Mouse (Mus musculus): ENCODE data around the gene Zfand6. TPM values are rescaled to one million over a fixed set of nuclear protein-coding genes. Genes with fewer than 3 reads are reported as not detected.

Gene Zfand6
- 182 and 183 TPM in 2 replicates for polyA plus RNA-seq (2014; fragmentation: Nextera tagmentation; extraction: Ambion mirVana)

DNA sequence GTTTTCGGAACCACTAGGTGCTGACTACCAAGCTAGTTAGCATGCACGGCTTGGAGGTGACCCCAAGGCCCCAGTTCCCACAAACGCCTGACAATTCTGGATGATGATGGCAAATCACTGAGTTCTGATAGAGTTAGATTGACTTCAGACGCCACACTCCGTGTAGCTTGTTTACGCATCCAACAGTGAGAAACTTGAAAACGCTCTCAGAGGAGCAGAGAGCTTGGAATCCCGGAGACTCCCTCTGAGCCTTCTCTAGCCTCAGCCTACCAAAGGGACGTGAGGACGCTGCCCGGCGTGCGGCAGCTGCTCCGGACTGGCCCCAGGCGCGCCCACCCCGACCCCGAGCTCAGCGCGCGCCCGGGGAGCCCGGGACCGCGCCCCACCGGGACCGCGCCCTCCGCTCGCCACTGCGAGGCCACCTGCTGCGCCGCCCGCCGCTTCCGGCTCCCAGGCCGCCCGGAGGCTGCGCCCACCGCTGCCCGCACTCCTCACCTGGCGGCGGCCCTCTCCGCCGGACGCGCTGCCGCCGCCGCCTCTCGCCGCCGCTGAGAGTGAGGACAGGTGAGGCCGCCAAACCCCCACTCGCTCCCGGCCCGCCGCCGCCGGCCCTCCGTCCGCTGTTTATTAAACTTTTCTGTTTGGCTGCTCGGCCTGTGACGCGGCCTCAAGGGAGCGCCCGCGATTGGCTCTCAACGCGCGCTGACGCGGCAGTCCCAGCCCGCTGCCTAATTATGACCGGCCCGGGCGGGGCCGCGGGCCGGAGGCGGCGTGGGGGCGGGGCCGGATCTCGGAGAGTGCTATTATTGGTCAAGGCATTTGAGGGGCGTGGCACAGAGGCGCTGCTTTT is at the start of gene Zfand6:
Gene Zfand6, minus strand, starts transcription at position 709 of the 850 bp plus-strand sequence.
- WGBS = under 1% methylated on average over 63 of the region's 87 CpGs
- H3K36me3 ChIP-seq (ENCODE audit: control insufficient read depth, insufficient read depth, low read length) = no peaks in the 10 kb centered on the region
- peak within 1 kb of the TSS; percentile 85 for H3K27ac ChIP-seq (ENCODE audit: low read length)
- H3K4me1 ChIP-seq (ENCODE audit: control insufficient read depth, insufficient read depth, low read length) = no peaks in the 10 kb centered on the region
- ATAC-seq (ENCODE audit: insufficient number of reproducible peaks, insufficient read depth, low FRiP score, low read depth) = peak; percentile 98
- no peaks in the 10 kb centered on the region for H3K27me3 ChIP-seq (ENCODE audit: control insufficient read depth, insufficient read depth, low read length)
- peak within 1 kb of the TSS; percentile 90 for H3K4me2 ChIP-seq (replicated peaks; ENCODE audit: low read depth, low read length)
- peak within 1 kb of the TSS; percentile 67 for H3K9ac ChIP-seq (replicated peaks; ENCODE audit: low read depth, low read length)
- peak within 1 kb of the TSS; percentile 65 for H3K4me3 ChIP-seq (ENCODE audit: low read depth, low read length)
- no peaks in the 10 kb centered on the region for H3K9me3 ChIP-seq (ENCODE audit: control insufficient read depth, low read depth, low read length)

DNA sequence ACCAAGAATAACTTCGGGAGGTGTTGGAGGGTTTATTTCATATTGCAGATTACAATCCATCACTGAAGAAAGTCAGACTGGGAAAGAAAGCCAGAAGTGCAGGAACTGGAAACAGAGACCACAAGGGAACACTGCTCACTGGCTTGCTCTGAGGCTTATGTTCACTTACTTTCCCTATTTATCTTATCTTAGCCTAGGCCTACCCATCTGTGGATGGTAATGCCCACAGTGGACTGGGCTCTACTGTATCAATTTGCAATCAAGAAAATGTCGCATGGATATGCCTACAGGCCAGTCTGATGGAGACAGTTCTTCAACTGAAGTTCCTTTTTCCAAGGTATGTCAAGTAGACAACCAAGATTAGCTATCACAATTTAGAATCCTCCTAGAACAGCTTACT is 47.0 kb upstream of the Zfand6 start:
- Histone ChIP-seq H3K4me3 (ENCODE audit: low read depth, low read length) (no peak overlapping the region), H3K4me2 (replicated peaks; ENCODE audit: low read depth, low read length) (no peak overlapping the region), H3K9me3 (ENCODE audit: control insufficient read depth, low read depth, low read length) (no peaks in the 10 kb centered on the region), H3K36me3 (ENCODE audit: control insufficient read depth, insufficient read depth, low read length) (no peaks in the 10 kb centered on the region), H3K27me3 (ENCODE audit: control insufficient read depth, insufficient read depth, low read length) (no peaks in the 10 kb centered on the region), H3K4me1 (ENCODE audit: control insufficient read depth, insufficient read depth, low read length) (no peaks in the 10 kb centered on the region), H3K27ac (ENCODE audit: low read length) (no peak overlapping the region), H3K9ac (replicated peaks; ENCODE audit: low read depth, low read length) (no peak overlapping the region)
- whole genome bisulfite sequencing = 78% methylated on average over 2 of the region's 2 CpGs
- no peak for ATAC-seq (ENCODE audit: insufficient number of reproducible peaks, insufficient read depth, low FRiP score, low read depth)

DNA sequence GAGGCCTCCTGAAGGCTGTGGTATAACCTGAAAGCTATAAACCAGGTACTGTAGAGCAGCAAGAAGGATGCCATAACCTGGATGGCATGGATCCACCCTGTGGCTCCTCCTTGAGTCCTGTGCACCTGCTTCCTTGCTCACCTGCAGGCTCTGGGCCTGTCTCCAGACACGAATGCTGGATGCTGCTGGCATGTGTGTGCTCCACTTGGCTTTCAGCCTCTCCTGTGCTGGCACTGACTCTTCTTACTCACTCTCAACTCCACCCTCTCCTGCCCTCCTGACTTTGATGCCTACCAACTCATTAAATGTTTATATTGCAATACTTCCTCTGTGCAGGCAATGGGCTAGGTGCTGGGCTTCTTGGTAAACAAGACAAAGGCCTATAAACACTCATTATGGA is 43.3 kb upstream of the Zfand6 start:
- H3K27ac ChIP-seq (ENCODE audit: low read length) = no peak overlapping the region
- ATAC-seq (ENCODE audit: insufficient number of reproducible peaks, insufficient read depth, low FRiP score, low read depth) = no peak
- H3K4me2 ChIP-seq (replicated peaks; ENCODE audit: low read depth, low read length) = no peak overlapping the region
- no peaks in the 10 kb centered on the region for H3K36me3 ChIP-seq (ENCODE audit: control insufficient read depth, insufficient read depth, low read length)
- H3K27me3 ChIP-seq (ENCODE audit: control insufficient read depth, insufficient read depth, low read length) = no peaks in the 10 kb centered on the region
- 45% methylated on average over 1 of the region's 1 CpGs for WGBS
- no peaks in the 10 kb centered on the region for H3K9me3 ChIP-seq (ENCODE audit: control insufficient read depth, low read depth, low read length)
- H3K9ac ChIP-seq (replicated peaks; ENCODE audit: low read depth, low read length) = no peak overlapping the region
- H3K4me1 ChIP-seq (ENCODE audit: control insufficient read depth, insufficient read depth, low read length) = no peaks in the 10 kb centered on the region
- H3K4me3 ChIP-seq (ENCODE audit: low read depth, low read length) = no peak overlapping the region

DNA sequence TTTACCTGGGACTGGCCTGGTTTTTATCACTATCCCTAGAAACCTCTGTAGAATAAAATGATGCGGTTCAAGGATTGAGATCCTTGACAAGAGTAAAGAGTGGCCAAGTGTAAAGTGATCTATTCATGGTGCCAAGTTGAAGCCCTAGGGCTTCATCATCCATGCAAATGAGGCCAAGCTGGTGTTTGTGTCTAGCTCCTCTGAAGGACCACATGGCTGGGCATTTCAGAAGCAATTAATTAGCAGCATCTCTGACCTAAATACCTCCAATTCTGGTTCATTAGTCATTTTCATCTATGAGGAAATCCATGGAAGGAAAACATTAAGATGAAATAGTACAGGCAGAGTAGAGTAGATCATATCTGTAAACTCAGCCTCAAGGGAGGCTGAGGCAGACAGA is 42.3 kb upstream of the Zfand6 start:
- Histone ChIP-seq H3K36me3 (ENCODE audit: control insufficient read depth, insufficient read depth, low read length) (no peaks in the 10 kb centered on the region), H3K4me1 (ENCODE audit: control insufficient read depth, insufficient read depth, low read length) (no peaks in the 10 kb centered on the region), H3K4me3 (ENCODE audit: low read depth, low read length) (no peak overlapping the region), H3K4me2 (replicated peaks; ENCODE audit: low read depth, low read length) (no peak overlapping the region), H3K27ac (ENCODE audit: low read length) (no peak overlapping the region), H3K9me3 (ENCODE audit: control insufficient read depth, low read depth, low read length) (no peaks in the 10 kb centered on the region), H3K27me3 (ENCODE audit: control insufficient read depth, insufficient read depth, low read length) (no peaks in the 10 kb centered on the region), H3K9ac (replicated peaks; ENCODE audit: low read depth, low read length) (no peak overlapping the region)
- WGBS = 92% methylated on average over 1 of the region's 1 CpGs
- no peak for ATAC-seq (ENCODE audit: insufficient number of reproducible peaks, insufficient read depth, low FRiP score, low read depth)

DNA sequence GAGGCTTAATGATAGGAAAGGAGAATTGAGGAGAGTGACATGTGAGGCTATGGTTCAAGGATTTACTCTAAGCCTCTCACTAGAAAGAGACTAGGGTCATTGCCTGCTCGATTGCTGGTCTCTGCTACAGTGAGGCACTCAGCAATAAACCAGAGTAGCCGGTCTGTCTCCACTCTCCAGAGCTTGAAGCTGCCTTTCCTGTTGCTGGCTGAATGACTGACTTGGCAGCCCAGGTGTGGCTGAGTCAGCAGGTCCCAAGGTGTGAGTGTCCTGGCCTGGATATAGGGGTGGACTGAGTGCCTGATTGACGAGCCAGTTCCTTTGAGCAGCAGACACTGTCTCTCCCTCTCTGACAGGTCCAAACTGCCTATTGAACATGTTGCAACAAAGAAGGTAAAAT is 41.3 kb upstream of the Zfand6 start:
- Histone ChIP-seq H3K4me2 (replicated peaks; ENCODE audit: low read depth, low read length) (no peak overlapping the region), H3K27ac (ENCODE audit: low read length) (no peak overlapping the region), H3K9ac (replicated peaks; ENCODE audit: low read depth, low read length) (no peak overlapping the region), H3K4me3 (ENCODE audit: low read depth, low read length) (no peak overlapping the region), H3K36me3 (ENCODE audit: control insufficient read depth, insufficient read depth, low read length) (no peaks in the 10 kb centered on the region), H3K27me3 (ENCODE audit: control insufficient read depth, insufficient read depth, low read length) (no peaks in the 10 kb centered on the region), H3K4me1 (ENCODE audit: control insufficient read depth, insufficient read depth, low read length) (no peaks in the 10 kb centered on the region), H3K9me3 (ENCODE audit: control insufficient read depth, low read depth, low read length) (no peaks in the 10 kb centered on the region)
- ATAC-seq (ENCODE audit: insufficient number of reproducible peaks, insufficient read depth, low FRiP score, low read depth) = no peak
- WGBS = 78% methylated on average over 3 of the region's 3 CpGs

DNA sequence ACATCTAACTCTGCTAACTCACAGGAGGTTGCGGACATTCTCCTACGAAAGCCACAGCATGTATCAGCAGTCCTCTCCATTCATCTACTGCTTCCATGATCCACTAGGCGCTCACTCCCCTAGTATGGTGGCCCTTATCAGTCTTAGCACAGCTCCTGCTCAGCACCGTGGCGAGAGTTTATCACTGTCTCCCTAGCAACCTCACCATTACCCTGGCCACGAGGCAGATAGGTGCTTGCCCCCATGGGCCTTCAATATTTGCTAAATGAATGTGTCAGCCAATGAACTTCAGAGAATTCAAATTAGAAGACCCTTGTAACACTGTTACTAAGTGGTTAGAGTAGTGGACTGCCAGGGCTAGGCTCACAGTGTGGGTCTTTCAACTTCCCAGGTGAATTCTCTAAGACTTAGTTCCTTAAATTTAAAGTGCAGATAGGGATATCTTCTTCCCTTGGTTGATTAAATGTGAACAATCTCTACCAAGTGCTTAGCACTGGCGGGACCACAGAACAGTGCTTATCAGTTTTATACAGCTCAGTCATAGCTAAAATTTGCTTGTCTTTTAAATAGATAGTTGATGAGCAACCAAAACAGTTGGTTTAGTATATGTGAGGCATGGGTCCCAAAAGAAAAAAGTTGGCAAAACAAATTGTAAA is 33.2 kb upstream of the Zfand6 start:
- Histone ChIP-seq H3K4me3 (ENCODE audit: low read depth, low read length) (no peak overlapping the region), H3K27me3 (ENCODE audit: control insufficient read depth, insufficient read depth, low read length) (no peaks in the 10 kb centered on the region), H3K27ac (ENCODE audit: low read length) (no peak overlapping the region), H3K4me1 (ENCODE audit: control insufficient read depth, insufficient read depth, low read length) (no peaks in the 10 kb centered on the region), H3K36me3 (ENCODE audit: control insufficient read depth, insufficient read depth, low read length) (no peaks in the 10 kb centered on the region), H3K4me2 (replicated peaks; ENCODE audit: low read depth, low read length) (no peak overlapping the region), H3K9ac (replicated peaks; ENCODE audit: low read depth, low read length) (no peak overlapping the region), H3K9me3 (ENCODE audit: control insufficient read depth, low read depth, low read length) (no peaks in the 10 kb centered on the region)
- peak; percentile 96; the same call in 1 of the 2 replicates for ATAC-seq (ENCODE audit: insufficient number of reproducible peaks, insufficient read depth, low FRiP score, low read depth)
- 48% methylated on average over 7 of the region's 7 CpGs for WGBS

DNA sequence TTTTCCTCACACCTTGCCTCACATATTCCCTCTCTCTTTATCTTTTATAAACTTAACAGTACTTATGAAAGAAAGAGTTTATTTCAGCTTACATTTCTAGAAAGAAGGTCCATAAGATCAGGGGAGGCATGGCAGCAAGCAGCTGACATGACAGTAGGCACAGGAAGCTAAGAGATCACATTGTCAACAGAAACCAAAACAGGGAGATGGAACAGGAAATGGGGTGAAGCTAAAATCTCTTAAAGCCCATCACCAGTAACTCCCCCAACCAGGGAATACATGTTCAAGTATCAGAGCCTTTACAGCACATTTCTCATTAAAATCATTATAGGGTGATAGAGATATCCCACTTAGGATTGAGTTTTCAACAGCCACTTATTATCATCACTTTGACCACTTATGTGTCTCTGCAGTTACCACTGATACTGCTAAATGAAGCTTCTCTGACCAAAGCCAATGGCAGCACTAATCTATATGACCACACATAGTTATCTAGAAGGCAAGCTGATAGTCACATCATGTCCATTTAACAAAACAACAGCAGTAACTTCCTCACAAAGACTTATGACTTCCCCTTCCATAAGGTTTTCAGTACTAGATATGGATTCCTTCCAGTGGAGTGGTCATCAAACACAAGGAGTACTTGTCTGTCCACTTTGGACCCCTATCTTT is 20.7 kb upstream of the Zfand6 start:
- Histone ChIP-seq H3K36me3 (ENCODE audit: control insufficient read depth, insufficient read depth, low read length) (no peaks in the 10 kb centered on the region), H3K4me2 (replicated peaks; ENCODE audit: low read depth, low read length) (no peak overlapping the region), H3K27me3 (ENCODE audit: control insufficient read depth, insufficient read depth, low read length) (no peaks in the 10 kb centered on the region), H3K9ac (replicated peaks; ENCODE audit: low read depth, low read length) (no peak overlapping the region), H3K9me3 (ENCODE audit: control insufficient read depth, low read depth, low read length) (no peaks in the 10 kb centered on the region), H3K4me3 (ENCODE audit: low read depth, low read length) (no peak overlapping the region), H3K4me1 (ENCODE audit: control insufficient read depth, insufficient read depth, low read length) (no peaks in the 10 kb centered on the region), H3K27ac (ENCODE audit: low read length) (no peak overlapping the region)
- no peak for ATAC-seq (ENCODE audit: insufficient number of reproducible peaks, insufficient read depth, low FRiP score, low read depth)

DNA sequence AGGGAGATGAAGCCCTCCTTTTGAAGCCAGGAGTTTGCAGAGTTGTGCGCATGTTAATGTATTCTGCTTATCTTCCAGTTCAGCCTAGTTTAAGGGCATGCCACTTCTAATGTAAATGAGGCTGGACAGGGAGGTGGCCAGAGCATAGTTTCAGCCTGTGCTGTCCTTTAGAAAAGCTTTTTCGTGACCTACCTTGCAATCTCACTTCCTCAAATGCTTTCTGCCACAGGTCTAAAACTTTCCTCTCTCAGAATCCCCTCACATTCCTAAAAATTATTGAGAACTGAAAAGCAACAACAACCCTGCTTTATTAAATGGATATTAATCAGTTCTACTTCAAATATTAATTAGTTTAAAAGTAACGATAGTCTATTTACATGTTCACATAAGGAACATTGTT is 17.1 kb upstream of the Zfand6 start:
- H3K9ac ChIP-seq (replicated peaks; ENCODE audit: low read depth, low read length) = no peak overlapping the region
- H3K4me2 ChIP-seq (replicated peaks; ENCODE audit: low read depth, low read length) = no peak overlapping the region
- H3K4me1 ChIP-seq (ENCODE audit: control insufficient read depth, insufficient read depth, low read length) = no peaks in the 10 kb centered on the region
- no peaks in the 10 kb centered on the region for H3K27me3 ChIP-seq (ENCODE audit: control insufficient read depth, insufficient read depth, low read length)
- H3K9me3 ChIP-seq (ENCODE audit: control insufficient read depth, low read depth, low read length) = no peaks in the 10 kb centered on the region
- no peak for ATAC-seq (ENCODE audit: insufficient number of reproducible peaks, insufficient read depth, low FRiP score, low read depth)
- 82% methylated on average over 3 of the region's 3 CpGs for WGBS
- no peaks in the 10 kb centered on the region for H3K36me3 ChIP-seq (ENCODE audit: control insufficient read depth, insufficient read depth, low read length)
- H3K27ac ChIP-seq (ENCODE audit: low read length) = no peak overlapping the region
- no peak overlapping the region for H3K4me3 ChIP-seq (ENCODE audit: low read depth, low read length)

Measured in stomach, embryonic 14.5 days (tissue).